Mouse (Mus musculus) spleen, adult 12 weeks (tissue): Measurements from ENCODE around the gene Kank2.
"Not testable (repeated sequence)": the region's sequence is repeated elsewhere in the genome, so short reads cannot be mapped to it uniquely, and the experiment has no call there.

Experiments
- DNase-seq: peaks from one replicate; pipeline ENCODE4 v3.0.0; 2022; ENCODE audit warnings: low spot score

Kank2 gene

DNA sequence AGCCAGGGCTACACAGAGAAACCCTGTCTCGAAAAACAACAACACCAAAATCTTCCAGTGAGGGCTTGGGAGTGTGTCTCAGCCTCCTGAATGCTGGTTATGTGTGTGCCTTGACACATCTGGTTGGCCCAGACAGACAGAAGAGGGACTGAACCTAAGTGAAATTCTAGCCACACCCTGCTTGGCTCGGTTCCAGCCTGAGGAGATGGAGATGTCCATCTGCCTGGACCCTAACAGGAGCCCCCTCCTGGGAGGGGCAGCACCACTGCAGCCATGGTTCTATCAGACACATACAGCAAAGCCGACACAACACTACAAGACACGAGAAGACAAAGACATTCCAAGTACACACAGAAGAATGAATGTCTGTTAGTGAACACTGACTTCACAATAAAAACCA lies 19.6 kb upstream of the Kank2 start:
- no peak for DNase-seq

DNA sequence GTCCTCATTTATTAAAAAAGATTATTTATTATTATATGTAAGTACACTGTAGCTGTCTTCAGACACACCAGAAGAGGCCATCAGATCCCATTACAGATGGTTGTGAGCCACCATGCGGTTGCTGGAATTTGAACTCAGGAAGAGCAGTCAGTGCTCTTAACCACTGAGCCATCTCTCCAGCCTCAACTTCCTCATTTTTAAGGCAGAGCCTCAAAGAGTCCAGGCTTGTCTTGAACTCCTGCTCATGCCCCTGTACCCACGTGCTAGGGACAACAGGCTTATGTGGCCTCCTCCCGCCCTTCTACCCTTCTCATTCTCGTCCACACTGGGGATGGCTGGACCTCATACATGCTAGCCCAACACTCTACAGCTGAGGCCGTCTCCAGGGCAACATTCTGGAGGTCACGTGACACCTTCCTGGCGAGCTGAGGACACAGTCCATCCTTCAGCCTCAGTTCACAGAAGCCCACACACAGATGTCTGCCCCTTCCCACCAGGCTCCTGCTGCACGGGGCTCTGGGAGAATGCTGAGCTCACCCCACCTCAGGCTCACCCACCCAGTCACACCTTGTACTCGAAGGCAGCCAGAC lies 18.3 kb upstream of the Kank2 start:
- DNase-seq: no peak

DNA sequence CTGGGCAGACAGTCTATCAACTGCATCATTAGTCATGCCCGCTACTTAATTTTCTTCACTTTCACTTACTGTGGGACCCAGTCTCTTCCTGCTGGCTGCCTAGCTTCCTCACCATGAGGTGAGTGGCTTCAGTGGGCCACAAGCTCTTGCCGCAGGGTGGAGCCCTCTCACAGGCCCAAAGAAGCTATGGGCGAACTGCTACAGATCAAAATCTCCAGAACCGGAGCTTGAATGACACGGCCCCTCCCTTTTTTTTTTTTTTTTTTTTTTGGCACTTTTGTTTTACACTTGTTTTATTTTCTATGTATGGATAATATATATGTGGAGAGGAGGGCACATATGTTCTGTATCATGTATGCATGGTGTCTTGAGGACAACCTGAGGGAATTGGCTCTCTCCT lies 12.6 kb upstream of the Kank2 start:
- DNase-seq: no peak

DNA sequence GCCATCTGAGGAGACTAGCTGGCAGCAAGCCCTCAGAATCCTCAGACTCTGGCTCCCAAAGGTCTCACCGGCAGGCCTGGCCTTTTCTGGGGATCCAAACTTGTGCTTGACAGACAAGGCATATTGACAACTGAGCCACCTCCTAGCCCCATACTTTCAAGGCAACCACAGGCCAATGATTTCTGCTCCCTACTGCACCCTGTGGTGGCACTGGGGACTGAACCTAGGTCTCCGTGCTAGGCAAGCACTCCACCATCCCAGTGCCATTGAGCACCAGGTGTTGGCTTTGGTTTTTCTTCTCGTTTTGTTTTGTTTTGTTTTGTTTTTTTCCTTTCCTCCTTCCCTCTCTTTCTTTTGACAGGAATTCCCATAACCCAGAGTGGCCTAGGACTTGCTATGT lies 10.0 kb upstream of the Kank2 start:
- DNase-seq: no peak

DNA sequence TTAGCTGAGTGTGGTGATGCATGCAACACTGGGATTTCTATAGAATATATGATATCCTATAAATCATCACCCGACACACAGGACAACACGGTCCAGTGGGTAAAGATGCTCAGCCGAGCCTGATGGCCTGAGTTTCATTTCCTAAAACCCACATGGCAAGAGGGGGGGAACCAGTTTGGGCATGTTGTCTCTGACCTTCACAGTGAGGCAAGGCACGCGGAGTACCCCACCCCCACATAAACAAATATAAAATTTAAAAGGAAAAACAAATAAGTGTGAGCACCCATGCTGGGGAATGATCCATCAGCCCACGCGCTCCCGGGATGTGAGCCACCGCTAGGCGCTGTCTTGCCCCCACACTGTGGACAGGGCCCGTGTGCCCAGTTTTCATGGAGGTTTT lies 8.4 kb upstream of the Kank2 start:
- no peak for DNase-seq

DNA sequence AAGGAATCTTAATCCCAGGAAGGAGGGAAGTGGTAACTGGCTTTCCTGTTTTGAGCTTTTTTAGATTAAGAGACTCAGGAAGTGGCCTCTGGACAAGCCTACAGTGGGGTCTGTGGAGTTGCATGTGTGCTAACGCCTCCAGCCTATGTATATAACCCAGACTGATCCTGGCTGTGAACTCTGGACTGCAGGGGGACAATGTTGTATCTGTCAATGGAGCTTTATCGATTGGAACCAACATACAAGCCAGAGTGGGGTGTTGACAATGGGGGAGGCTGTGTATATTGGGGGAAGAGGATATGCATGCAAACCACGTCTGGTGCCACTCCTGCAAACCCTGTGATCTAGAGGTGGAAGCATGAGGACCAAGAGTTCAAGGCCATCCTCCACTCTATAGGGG lies 7.8 kb upstream of the Kank2 start:
- no peak for DNase-seq

DNA sequence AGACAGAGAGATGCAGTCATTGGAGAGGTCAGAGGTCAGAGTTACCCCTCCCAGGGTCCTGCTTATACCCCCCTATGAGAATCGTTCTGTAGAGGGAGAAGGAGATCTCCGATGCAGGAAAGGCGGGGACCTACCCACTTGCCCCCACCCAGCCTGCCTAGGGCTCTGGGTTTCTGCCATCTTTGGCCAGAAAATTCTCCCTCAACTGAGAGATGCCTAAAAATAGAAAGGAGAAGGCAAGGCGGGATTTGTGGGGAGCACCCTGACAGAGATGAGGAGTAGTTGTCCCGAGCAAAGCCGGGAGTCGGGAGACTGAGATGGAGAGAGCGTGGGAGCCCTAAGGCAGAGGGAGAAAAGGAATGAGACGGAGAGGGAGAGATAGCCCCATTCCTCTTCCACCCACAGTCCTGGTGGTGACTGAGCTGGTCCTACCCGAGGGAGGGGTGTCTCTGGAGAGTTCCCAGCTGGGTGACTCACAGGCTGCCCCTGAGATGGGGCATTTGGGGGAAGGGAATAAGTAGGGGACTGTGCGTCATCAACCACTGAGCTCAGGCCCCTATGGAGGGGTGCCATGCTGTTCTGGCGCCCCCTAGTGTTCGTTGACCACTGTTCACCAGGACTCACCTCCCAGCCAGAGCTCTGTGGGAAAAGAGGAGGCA lies 5.6 kb upstream of the Kank2 start:
- DNase-seq: peak; percentile 50

DNA sequence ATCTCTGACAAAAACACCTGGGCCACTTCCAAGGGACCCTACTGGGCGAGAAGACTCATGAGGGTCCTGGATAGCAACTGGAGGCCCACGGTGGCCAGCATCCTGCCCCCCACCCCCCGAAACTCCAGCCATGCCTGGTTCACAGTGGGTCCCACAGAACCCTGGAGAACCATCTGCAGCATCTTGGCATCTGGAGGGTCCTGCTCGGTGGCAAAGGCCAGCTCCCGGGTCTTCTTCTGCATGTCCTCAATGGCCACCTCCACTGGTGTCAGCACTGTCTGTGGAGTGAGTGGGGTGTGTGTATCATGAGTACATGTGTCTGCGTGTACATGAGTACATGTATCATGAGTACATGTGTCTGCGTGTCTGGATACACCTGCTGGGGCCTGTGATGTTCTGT lies 3.0 kb upstream of the Kank2 start:
- DNase-seq: no peak

DNA sequence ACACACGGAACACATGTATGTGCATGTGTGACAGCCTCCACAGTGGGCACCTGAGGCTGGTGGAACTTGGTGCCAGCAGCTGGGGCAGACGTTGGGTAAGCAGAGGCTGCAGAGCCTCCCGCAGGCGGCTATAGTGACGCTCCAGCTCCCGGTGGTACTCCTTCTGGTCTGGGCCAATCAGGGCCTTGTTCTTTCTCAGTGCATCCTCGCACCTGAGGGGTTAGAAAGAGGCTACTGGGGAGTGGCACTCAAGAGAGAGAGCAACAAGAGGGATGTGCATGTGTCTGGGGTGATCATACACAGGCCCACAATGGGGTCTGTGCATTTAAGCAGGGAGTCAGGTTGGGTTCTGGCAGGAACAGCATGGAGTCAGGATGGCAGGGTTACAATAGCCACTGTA lies 2.6 kb upstream of the Kank2 start:
- no peak for DNase-seq

DNA sequence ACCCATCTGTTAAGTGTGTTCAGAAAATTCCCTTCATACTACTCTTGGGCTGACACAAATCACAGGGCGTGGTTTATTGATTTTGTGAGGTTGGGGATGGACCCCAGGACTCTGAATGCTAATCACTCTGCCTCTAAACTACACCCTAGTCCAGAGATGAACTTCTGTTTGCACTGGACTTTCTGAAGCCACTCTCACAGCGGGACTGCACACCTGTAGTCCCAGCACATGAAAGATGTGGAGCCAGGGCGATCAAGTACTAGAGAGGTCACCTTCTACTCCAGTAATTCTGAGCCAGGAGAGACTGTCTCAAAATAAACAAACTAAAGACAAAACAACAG lies 436 bp upstream of the Kank2 start:
- no peak for DNase-seq

DNA sequence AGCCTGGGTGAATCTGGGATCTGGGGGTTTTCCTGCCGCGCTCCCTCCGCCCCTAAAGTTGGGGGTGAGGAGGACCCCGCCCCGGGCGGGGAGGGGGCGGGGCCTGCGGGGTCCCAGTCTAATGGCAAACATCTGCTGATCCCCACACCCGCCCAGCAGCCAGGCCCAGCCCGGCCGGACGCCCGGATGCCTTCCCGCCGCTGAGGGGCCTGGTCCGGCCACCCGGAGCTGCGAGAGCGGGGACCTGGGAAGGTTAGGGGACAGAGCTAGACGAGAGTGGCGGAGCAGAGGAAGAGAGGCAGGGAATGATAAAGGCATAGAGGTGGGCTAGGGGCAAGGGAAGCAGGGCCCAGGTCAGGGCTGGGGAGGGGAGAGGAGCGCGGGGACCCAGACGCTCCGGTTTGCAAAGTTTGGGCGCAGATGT lies 611 bp downstream of the Kank2 start:
- DNase-seq: no peak

DNA sequence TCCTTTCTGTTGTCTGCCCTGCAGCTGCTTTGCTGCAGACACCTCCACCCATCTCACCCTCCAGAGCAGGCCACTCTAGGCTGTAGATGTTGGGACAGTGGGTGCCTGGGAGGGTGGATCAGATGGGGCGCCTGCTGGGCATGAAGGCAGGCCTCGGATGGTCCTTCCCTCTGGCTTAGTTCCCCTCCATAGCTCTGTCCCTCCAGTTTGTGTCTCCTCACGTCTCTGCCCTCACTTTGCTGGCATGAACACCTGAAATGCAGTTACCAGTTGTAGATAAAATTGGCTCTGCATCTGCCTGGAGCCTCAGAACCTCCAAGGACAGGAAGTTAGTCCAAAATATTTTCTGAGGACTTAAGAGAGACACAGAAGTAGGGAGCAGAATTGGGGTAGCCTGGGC lies 1.6 kb downstream of the Kank2 start:
- no peak for DNase-seq

DNA sequence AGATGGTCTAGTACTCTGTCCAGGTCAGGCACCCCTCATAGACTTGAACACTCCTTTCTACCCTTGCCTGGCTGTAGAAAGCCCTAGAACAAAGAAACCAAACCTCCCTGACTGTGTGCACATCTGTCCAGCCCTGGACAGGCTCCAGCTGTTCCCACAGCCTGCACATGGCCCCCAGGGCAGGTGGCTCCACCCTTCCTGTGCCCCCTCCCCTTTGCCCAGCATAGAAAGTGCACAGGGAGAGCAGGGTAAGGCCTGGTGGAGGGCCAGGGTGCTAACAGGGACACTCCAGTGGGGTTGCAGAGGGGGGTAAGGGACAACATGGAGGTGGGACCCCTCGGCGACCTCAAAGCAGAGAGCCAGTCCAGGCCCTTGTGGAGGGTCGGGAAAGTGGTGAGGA lies 2.3 kb downstream of the Kank2 start:
- no peak for DNase-seq

DNA sequence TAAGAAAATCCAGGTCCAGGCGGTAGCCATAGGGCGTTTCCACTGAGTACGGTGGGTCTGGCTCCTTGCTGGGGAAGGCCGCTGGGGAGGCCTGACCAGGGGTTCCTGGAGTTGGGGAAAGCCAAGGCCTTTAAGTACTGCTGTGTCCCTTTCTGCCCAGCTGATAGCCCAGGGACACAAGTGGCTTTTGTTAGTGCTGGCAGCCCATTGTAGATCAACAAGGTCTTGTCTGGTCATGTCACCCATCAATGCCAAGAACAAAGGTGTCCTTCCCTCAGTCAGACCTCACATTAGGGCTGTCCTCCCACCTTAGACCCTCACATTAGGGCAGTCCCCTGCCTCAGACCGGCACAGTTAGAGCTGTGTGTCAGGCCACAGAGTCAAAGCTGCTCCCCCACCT lies 3.0 kb downstream of the Kank2 start:
- DNase-seq: no peak

DNA sequence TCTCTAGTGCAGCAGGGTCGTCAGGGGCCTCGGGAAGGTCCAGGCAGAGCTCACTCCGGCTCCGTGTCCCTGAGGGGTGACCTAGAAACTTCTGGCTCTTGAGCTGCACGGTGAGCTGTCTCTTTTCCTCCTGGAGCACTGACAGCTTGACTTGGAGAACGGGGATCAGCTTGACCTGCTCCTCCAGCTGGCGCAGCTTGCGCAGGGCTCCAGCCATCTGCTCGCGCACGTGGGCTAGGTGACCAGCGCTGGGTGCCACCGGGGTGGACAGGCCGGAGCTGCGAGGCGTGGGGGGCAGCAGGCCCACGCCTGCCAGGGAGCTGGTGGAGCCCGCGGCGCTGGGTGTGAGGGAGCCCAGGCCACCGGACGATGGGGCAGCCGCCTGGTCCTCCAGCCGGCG lies 3.6 kb downstream of the Kank2 start:
- DNase-seq: no peak

DNA sequence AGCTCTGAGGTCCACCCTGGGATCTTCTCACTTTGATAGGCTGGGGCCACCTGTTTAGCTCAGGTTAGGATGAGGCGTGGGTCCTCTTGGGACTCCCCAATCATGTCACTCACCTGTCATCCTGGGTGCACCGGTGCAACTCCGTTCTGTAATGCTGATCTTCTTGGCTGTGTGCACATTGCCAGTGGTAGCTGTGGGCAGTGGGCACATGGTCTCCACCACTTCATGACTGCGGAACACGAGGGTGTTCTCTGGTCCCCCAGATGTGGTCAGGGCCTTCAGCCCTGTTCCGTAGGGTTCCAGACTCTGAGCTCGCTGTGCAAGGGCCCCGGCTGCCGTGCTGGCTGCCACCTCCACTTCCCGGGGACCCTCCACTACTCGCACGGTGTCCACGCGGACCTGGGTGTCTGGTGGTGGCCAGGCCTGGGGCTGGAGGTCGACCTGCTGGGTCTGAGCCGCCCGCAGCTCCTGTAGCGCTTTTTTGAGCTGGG lies 4.2 kb downstream of the Kank2 start:
- no peak for DNase-seq

DNA sequence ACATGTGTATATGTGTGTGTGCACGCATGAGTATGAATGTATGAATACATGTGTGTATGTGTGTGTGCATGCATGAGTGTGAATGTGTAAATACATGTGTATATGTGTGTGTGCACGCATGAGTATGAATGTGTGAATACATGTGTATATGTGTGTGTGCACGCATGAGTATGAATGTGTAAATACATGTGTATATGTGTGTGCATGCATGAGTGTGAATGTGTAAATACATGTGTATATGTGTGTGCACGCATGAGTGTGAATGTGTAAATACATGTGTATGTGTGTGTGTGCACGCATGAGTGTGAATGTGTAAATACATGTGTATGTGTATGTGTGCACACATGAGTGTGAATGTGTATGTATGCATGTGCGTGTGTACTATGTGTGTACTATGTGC lies 5.0 kb downstream of the Kank2 start:
- DNase-seq: not testable (repeated sequence)

DNA sequence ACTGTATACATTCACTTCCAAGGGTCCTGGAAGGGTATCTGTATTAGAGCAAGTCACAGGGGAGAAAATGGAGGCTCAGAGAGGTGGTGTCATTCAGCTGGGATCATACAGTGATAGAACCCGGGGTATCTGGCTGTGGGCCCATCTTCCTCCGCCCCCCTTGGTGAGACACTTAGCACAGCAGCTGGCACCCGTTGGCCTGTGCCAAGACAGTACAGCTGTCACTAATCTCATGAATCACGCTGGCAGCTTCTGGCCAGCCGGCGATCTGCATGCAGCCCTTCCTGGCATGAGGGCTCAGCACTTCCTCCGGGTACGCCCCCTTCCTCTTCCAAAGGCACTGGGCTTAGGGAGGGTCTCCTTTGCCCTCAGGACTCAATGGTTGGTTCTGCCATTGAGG lies 5.9 kb downstream of the Kank2 start:
- DNase-seq: no peak

DNA sequence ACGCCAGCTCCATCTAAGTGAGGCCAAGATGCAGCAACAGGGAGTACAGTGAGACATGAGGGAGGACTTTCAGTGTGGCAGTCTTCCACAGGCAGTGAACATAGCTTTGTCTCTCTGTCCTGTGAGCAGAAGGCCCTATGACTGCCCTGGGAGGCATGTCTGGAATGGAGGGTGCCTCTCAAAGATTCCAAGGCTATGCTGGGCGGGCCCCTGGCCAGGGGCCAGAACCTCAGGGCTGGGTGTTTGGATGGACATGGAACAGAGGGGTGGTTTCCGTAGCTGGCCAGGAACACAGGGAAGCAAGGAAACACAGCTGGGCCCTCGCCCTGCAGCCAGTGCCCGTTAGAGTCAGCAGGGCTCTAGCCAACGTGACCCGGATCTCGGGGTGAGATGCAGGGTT lies 6.7 kb downstream of the Kank2 start:
- DNase-seq: no peak

DNA sequence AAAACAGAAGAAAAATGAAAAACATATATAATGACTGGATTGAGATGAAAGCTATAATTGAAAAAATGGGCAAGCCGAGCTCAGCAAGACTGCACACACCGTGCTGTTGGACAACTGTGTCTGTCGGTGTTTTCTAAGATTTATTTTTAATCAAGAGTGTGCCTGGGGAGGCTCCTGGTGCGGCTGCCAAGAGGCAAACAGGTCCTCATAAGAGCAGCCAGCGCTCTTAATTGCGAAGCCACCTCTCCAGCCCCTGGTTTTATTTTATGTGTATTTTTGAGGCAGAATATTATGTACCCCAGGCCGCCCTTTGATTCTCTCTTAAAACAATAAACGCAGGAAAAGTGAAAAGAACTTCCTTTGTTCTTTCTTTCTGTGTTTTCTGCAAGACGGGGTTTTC lies 10.3 kb downstream of the Kank2 start:
- no peak for DNase-seq

DNA sequence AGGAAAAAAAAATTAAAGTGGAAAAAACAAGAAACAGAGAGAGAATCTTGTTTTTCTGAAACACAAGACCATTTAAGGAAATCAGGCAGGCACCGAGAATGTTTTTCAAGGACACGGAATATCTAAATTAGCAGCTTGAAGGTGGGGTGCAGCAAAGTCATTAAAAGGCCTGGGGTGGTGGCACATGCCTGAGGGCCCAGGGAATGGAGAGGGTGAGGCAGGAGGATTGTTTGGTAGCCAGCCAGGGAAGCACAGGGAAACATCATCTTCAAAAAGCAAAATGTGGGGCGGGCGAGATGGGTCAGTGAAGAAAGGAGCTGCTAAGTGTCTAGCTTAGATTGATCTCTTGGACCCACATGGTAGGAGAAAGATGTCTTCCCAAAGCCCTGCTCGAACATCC lies 10.9 kb downstream of the Kank2 start:
- DNase-seq: no peak

DNA sequence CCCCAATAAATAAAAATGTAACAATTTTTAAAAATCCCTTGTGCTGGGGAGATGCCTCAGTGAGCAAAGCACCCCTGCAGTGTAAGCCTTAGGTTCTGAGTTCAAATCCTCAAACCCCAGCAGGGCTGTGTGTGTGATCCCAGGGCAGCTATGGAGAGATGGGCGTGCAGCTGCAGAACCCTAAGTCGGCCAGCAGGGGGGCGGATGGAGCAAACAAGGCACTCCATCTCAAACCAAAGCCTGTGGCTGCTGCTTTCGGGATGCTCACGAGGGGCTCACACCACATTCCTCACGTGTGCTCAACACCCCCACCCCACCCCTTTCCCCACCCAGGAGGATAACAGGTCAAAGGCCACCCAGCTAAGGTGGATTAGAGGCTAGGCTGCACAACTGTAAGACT lies 11.6 kb downstream of the Kank2 start:
- DNase-seq: no peak

DNA sequence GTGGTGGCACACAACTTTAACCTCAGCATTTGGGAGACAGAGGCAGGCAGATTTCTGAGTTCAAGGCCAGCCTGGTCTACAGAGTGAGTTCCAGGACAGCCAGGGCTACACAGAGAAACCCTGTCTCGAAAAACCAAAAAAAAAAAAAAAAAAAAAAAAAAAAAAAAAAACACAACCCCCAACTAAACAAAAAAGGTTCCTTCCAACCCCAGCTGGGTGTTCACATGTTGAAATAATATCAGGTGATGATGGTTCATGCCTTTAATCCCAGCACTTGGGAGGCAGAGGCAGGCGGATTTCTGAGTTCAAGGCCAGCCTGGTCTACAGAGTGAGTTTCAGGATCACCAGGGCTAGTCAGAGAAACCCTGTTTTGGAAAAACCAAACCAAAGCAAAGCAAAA lies 12.2 kb downstream of the Kank2 start:
- not testable (repeated sequence) for DNase-seq

DNA sequence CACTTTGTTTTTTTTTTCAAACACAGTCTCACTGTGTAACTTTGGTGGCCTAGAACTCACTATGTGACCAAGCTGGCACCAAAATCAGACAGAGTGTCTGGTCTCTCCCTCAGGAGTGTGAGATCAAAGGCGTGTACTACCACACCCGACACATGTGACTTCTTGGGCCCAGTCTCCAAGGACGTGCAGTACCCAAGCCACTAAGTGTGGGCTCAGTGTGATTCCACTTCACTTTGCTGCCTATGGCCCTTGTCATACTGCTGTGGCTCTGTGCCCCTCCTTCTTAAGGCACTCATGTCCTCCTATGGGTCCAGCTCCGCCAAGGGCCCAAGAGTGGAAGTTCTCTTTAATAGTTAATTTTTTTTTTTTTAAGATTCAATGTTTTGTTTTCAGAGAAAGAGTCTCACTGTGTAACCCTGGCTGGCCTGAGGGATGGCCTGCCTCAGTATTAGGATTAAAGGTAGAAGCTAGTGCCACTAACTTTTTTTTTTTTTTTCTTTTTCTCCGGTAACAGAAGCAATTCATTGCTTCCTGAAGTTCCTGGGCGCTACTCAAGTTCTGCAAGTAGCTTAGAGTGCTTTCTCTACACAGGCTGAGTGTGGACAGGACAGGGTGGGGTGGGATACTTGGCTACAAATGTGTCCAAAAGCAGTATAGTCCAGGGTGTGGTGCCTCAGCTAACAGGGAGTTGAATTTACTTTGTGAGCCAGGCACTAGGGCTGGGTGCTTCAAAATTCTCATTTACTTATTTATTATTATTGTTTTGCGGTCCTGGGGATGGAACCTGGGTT lies 13.8 kb downstream of the Kank2 start:
- no peak for DNase-seq
